Mouse (Mus musculus) kidney, postnatal 25 days (tissue): ENCODE data around the gene Mis18a.
A peak's percentile ranks its signal among the peaks of the same experiment; 100 is the strongest.

ENCODE experiments used
- DNase-seq, 2 experiments: peaks; one replicate each; pipeline ENCODE4 v3.0.0; 2021; ENCODE audit warnings: mixed read lengths in 2 of 2

Mis18a gene

DNA sequence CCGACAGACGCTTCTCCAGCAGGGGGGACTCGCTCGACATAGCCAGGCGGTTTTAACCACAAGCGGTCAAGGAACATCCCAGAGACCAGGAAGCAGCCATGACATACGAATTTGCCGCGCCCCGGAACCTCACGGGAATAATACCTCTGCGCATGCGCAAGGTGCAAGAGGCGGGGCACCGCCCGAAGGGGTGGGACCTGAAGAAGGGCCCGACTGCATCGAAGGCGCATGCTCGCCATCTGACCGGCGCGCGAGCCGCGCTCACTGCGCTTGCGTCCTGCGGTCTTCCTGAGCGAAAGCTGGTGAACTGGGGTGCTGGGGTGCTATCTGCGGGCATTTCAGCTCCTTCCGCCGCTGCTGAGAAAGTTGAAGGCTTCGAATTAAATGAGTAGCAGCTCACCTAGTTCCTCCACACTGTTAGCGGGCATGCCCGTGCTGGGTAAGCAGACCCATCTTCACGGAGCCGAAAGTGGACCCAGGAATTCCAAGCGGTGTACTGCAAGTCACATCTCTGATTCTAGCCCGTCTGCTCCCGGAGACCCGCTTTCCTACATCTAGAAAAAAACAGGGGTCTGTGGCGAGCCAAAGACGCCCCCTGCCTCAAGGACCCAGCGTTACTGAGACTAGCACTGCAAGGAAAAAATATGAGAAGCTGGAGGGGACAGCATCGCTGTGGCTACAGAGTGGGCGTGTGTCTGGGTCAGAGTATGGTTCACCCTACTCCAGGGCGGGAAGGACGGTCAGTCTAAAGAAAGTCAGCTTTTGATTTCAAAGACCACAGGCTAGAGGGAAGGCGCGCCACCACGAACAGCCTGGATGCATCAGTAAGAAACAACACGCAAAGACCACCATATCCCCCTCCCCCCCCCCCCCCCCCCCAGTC lies at the start of gene Mis18a:
Gene Mis18a, minus strand, starts transcription at position 172 of the 883 bp plus-strand sequence.
- peak; percentile 96 for DNase-seq

DNA sequence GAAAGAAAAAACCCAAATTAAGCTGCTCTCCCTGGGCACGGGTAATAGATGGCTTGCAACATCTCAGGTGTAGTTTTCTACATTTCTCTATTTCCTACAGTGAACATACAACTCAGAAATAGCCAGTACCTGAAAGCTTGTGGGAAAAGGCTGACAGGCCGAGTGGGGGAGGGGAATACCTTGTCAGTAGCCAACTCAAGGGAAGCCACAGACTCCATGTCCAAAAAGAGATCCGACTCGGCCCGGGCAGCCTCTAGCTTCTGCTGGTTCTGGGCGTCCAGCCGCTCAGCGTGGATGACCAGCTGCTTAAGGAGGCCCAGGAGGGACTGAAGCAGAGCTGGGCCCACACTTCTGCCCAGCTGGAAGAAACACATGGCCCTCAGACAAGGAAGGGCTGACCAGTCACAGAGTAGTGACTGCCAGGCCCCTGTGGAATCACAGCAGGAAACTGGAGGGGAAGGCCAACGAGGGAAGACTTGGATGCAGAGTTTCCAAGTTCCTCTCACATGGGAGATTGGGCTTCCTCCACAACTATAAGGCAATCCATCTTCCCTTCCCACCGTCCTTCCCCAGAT lies 48.8 kb upstream of the Mis18a start:
- DNase-seq, result no peak

DNA sequence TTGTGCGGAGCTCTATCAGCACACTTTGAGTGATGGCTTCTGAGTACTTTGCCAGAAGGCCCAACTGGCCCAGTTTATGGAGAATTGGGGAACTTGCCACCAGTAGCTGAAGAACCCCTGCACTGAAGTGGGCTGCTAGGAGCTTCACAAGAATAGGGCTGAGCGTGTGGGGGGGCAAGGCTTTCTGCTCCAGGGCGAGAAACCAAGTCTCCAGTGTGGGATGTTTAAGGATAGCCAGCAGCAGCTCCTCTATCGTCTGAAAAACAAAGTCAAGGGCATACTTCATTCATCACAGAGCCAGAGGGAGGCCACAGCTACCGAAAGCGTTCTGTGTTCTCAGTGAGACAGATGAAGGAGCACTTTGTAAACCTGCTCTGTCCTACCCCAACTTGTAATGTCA lies 47.4 kb upstream of the Mis18a start:
- no peak for DNase-seq

DNA sequence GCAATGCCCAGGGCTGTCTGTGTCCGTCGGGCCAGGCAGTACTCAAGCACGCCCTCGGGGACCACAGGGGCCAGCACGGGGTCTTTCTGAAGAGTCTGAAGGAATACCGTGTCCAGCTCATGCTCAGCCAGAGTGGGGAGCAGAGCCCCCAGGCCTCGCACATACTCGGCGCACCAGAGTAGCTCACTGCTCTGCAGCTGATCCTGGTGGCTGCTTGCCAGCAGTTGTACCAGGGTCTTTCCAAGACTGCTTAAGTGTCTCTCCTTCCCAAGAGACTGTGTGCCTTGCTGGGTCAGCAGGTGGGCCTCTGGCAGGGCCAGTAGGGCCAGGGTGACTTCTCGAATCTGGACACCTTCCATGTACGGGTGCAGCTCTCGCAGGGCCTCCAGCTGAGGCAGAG lies 47.0 kb upstream of the Mis18a start:
- no peak for DNase-seq

DNA sequence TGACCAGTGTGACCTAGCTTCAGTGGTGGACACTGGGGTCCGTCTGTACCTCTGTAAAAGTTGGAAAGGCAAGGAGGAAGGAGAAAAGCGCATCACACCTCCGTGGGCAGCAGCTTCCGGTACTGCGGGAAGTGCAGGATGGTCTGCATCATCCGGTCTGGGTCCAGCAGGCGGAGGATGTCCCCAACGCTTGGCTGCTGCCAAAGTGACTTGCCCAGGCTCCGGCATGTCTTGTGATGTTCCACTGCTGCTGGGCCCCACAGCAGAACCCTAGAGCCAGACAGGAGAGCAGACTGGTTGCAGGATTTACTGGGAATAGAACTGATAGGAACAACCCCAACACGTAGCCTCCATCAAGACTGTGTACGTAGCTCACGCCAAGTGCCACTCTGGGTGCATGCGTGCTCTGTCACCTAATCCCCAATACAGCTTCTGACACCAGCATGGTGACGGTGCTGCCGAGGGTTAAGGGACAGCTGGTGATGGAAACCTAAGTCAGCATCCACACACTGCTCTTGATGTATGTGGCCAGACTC lies 39.8 kb upstream of the Mis18a start:
- no peak for DNase-seq

DNA sequence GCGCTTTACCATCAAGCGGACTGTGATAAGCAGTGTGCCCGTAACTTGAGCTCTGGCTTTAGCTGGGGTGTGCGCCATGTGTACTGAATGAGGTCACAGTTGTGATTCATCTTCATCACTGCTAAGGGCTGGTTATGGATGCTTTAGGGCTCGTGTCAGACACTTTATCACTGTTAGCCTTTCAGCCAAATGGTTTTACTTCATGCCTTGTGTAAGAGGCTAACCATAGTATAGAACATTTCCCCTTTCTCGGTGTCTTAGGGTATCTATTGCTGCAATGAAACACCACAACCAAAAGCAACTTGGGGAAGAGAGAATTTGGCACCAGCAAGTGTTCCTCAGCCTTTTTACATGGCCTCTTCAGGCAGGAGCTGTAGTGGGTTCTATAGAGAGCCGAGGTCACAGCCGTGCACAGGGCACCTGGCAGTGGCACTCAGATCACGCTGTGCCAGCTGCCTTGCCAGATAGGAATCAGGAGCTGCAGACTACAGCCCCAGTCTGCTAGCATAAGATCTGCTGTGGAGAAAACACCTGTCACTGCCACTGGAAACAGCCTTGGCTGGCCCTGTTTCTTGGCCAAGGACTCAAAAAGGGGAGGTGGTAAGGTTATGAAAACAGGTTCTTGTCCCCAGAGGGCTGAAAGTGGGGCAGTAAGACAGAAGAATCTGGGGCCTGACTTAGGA lies 38.1 kb upstream of the Mis18a start:
- DNase-seq, result no peak

DNA sequence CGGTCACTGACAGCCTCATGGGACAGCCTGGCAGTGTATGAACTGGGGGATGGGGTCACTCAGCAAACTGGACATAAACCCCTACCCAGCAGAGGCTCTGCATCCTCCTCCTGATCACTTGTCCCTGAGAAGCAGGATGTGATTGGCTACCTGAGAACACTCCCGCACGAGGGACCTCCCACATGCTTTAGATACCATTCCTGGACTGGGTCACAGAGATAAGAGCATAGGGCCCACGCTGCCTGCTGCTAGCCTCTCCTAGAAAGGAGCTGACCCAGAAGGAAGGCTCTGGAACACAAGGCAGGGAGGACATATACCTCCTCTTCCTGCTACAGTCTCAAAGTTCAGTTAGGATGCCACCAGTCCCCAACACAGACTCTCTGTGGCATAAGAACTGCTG lies 33.3 kb upstream of the Mis18a start:
- no peak for DNase-seq

DNA sequence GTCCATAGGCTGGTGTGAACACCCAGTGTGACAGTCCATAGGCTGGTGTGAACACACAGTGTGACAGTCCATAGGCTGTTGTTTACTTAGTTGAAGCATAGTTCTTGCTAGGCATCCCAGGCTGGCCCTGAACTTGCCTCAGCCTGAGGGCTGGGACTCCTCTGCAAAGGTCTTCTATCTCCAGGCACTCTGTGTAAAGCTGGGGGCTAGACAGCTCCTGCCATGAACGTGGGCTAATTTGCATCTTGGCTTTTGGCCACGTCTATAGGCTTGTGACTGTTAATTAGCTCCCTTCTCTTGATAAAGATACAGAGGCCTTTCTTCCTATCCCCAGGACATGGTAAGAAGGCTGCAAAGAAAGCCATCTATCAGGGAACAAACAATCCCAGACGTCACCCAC lies 32.1 kb upstream of the Mis18a start:
- no peak for DNase-seq

DNA sequence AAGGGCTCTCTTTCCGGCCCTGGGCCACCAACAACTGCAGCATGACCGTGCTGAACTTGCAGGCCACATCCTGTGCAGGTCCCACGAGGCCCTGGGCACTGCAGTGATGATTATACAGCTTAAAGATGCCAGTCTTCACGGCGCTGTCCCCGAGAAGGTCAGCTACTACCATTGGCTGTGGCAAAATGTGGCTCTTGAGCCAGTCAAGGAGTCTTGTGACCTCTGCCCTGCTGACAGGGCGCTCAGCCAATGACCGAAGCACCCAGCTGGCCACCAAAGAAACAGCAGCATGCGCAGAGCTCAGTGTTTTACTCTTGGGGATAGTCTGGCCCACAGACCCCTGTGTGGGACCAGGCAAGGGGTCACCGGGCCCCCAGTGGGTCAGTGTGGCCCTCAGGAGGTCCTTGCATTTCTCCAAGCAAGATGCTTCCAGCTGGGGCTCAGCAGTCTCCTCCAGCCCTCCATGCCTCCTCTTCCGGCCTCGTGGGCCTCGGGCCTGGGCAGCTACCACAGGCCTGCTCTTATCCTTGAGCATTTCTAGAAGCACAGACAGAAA lies 26.3 kb upstream of the Mis18a start:
- DNase-seq, result peak in 1 of 2 experiments; percentile 16

DNA sequence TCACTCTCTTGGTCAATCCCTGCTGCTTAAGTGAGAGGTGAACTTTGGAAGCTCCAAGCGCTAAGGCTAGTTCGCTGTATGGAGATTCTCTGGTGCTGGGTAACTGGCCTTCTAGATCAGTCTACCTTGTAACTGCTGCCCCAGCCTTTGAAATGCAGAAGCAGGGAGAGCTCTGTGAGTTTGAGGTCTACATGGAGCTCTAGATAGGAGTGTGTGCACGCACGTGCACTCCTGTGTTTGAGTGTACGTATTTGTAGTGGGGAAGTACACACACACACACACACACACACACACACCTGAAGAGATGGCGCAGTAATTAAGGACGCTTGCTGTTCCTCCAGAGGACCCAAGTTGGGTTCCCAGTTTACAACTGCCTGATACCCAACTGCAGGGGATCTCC lies 21.0 kb upstream of the Mis18a start:
- DNase-seq, result no peak

DNA sequence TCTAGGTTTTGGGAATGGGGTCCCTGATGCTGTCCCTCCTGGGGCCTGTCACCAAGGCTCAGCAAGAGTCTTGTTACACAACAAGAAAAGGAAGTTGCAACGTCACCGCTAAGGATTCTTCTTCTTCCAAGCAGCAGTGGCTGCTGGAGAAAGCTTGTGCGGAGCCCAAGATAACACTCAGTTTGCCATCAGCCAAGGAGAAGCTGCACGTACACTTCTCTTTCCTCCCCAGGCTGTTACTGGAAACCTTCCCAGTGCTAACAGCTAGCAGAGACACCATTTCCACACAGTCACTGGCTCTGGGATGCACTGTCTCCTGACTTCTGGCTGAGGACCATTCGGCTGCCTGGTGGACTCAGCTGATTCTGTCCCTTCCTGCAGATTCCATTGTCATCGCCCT lies 19.9 kb upstream of the Mis18a start:
- DNase-seq, result no peak

DNA sequence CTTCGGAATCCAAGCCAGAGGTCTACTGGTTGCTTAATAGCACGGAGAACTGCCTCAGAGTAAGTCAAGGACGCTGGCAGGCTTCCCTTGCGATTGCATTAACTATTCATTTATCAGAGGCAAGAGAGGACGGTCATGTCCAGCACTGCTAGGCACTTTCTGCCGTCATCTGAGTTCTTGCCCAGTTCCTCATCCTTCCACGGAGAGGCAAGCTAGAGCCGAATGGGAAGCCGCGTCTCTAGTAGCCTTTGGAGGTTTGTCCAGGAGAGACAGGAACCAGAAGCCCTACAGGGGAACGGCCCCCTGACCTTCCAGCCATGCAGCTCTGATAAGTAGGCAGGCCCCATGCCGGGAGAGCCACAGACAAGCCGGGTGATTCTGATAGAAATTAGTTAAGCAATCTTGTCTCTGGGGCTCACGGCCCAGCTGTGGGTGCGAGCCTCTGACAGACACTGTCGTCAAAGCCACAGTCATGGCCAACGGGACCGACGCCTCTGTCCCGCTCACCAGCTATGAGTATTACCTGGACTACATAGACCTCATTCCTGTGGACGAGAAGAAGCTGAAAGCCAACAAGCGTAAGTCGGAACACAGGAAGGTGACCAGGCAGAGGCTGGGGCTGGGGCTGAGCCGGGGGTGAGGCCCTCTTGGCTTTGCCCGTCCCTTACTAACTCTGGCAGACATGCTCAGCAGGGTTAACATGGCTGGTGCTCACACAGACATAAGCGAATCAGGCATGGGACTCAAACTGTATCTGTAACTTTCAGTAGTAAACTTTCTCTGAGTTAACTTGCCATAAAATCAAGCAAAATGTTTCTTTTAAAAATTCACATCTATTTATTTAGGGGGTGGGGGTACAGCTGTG lies 11.1 kb upstream of the Mis18a start, which contains the start of gene Mrap:
Gene Mrap, plus strand, starts transcription at position 116 of the 865 bp plus-strand sequence.
- DNase-seq, result no peak

DNA sequence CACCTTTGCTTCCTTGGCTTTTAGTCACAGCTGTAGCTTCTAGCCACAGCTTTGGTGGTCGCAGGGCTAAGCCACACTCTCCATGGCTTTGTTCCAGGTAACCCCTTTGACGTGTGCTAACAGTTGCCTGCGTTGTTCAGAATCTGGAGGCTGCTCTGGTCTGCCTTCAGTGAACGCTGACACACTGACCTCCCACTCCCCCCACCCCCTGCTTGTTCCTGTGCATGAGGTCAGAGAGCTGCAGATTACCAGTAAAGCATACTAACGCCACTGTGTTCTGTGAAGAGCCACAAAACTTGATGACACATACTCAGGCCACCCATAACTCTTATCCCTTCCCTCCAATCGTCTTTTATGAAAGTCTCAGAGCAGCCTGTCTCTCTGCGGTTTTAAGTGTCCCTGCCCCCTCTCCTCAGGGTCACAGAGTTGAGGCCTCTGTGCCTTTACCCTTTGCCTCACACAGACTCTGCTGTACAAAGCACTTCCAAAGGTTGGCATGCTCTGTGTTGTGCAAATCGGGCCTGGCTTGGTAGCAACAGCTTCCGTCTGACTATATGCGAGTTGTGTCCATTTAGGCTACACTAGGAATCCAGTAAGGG lies 9.6 kb upstream of the Mis18a start:
- DNase-seq, result peak; percentile 17 to 54

DNA sequence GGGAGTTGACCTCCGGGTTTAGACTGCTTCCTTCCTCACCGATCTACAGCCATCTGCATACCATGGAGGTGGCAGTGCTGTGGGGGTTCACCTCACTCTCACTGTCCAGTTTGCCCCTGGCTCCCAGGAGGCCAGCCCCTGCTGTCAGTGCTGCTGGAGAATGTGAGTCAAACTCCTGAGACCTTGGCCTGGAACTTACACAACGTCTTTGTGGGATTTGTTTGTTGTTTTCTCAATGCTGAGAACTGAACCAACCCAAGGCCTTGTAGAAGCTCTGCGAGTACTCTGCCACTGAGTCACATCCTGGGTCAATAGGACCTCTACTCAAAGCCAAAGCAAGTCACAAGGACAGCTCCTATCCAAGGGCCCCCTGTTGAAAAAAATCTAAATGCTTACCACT lies 8.4 kb upstream of the Mis18a start:
- no peak for DNase-seq

DNA sequence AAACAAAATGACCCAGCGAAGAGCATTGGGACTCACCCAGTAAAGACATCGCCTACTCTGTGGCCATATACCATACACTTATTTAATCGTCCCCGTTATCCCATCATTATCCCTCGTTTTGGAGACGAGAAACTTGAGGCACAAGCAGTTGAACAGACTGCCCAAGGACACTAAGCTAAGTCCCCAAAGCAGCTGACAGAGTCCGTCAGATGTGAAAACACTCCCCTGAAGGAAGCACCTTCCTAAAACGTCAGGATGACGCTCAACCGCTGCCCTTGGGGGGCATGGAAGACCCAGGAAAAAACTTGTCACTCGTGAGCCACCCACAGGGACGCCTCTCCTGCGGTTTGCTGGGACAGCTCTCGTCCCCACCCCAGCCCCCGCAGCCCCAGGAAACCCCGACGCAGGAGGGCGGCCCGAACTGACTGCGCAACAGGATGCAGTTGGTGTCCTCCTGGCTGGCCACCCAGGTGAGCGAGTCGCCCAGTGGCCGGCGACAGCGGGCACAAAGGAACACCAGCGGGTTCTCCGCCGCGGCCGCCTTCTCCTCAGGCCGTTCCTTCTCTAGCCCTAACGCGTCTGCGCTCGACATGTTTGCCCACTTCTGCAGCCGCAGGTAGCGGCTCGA lies 490 bp downstream of the Mis18a start:
- DNase-seq, result no peak

DNA sequence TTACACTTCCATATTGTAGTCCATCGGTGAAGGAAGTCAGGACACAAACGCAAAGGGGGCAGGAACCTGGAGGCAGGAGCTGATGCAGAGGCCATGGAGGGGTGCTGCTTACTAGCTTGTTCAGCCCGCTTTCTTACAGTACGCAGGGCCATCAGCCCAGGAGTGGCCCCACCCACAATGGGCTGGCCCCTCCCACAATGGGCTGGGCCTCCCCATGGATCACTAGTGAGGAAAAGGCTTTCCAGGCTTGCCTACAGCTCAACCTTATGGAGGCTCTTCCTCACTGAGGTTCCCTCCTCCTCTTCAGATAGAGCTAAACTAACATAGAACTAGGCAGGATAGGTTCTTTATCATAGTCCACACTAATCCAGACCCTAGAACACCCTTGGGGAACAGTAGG lies 3.2 kb downstream of the Mis18a start:
- no peak for DNase-seq

DNA sequence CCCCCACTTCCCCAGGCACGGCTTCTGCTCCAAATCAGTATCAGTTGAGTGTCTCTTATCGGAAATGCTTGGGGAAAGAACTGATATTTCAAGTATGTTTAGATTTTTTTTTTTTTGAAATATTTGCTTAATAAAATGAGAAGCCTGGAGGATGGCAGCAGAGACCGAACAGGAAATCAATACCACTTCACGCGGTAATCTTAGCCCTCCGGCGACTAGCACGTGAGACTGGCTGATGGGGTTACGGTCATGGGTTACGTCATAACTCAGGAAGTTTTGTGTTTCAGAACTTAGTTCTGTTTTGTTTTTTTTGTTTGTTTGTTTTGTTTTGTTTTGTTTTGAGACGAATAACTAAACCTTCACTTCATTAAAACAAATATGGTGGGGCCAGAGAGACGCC lies 16.9 kb downstream of the Mis18a start:
- DNase-seq, result no peak

DNA sequence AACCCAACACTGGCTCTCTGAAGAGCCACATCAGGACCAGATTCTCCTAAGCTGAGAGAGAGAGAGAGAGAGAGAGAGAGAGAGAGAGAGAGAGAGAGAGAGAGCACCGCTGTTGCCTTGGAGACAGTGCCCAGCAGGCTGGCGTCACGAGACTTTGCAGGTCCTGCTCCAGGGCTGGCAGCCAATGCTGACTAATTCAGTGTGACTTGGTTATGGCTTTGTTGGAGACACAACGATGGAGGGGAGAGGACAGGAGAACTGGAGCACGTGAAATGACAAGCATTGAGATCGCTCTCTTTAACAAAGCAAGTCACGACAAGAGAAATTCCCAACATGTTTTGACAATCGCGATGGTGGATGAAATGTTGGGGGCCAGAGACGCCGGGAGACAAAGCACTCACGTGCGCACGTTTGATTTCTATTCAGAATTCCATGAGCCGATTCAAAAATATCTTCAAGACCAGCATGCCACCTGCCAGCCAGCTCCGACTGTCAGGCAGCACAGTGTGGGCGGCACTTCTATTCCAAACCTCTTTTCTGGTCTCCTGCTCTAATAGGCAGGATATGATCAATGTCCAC lies 17.4 kb downstream of the Mis18a start:
- DNase-seq, result peak; percentile 66 to 79

DNA sequence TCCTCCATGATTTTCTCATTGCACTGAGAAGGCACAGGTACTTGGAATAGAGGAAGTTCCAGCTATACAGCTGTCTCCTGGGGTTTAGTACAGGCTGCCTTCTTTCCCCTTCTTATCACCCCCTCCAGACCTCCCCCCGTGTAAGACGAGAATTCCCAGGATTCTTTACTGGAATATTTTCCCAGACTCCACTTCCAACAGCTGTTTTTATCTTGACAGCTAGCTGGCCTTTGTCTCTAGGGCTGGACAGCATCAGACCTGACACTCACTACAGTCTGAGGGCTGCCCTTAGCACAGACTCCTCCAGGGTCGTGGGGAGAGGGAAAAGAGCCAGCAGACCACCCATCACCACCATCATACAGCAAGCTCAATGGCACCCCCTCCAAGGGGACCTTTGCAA lies 20.9 kb downstream of the Mis18a start:
- no peak for DNase-seq

DNA sequence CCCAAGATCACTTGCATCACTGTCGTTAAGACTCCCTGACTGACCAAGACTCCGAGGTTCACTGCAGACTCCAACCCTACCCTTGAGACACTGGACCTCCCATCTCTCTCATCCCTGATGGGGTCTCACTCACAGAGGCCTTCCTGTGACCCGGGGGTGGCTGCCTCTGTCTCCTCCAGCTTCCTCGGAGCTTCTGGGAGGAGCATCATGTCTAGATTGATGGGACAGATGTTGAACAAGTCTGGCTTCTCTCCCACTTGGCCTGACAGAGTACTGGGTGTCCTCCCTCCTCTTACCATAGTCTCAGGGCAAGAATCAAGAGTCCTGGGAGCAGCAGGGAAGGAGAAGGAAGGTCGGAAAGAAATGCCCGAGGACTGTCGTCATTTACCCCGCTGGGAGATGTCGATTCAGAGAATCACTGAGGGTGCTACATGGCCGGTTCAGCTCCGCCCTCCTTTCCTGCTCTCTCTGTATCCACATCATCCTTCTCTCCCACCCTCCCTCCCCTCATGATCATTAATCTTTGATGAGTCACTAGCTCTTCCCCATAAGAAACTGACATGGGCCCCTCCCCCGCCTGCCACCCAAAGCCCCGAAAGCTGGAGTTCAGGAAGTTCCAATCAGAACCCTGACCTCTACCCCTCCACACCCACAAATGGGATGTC lies 22.9 kb downstream of the Mis18a start:
- DNase-seq, result no peak
